Mouse (Mus musculus) CH12.LX (cell line): ENCODE measurements at regions not wholly inside any gene's neighbourhood (a gene's known extent, or its start where the extent isn't known, plus 50 kb on each side); places are given as distances from the start of the nearest gene placed in this dataset.

Source experiments
- DNase-seq: peaks from one replicate; pipeline ENCODE4 v3.0.0-alpha.2; 2013; ENCODE audit errors: extremely low read depth
- H3K27ac ChIP-seq: 2 replicates; pipeline ENCODE4 v1.5.1; 2012; ENCODE audit warnings: low read depth, mild to moderate bottlenecking, control low read depth, moderate library complexity; ENCODE audit not compliant: insufficient read depth
- H3K27me3 ChIP-seq: replicated peaks from 2 replicates; pipeline ENCODE3; 2012; ENCODE audit warnings: inconsistent platforms
- H3K36me3 ChIP-seq, 2 experiments: replicated peaks in 1 of 2; 2 replicates each; pipeline versions ENCODE3 to v1.6.1; 2012; ENCODE audit warnings: inconsistent platforms in 1 of 2, low read length in 1 of 2, mild to moderate bottlenecking in 1 of 2, mixed read lengths in 1 of 2, moderate library complexity in 1 of 2; ENCODE audit not compliant: control insufficient read depth in 1 of 2, insufficient read depth in 1 of 2
- H3K4me1 ChIP-seq, 2 experiments: 2 replicates each; pipeline ENCODE4 v1.6.1; 2012; ENCODE audit warnings: inconsistent platforms in 1 of 2, moderate library complexity in 1 of 2; ENCODE audit not compliant: insufficient read depth in 2 of 2, control insufficient read depth in 1 of 2
- H3K4me2 ChIP-seq: 2 replicates; pipeline ENCODE4 v1.6.1; 2012; ENCODE audit warnings: low read depth, mild to moderate bottlenecking, control low read depth; ENCODE audit not compliant: poor library complexity, insufficient read depth, severe bottlenecking
- H3K4me3 ChIP-seq, 3 experiments: fragments of 150-350 bp in 1 of 3; sonication (generic) in 1 of 3; replicated peaks in 1 of 3; 2 replicates each; pipeline versions ENCODE3 to v1.5.1; 2011 to 2012; ENCODE audit warnings: low read depth in 2 of 3, low read length in 2 of 3, mild to moderate bottlenecking in 2 of 3, moderate library complexity in 2 of 3, control low read depth in 1 of 3, improper control_type of control experiment in 1 of 3, inconsistent platforms in 1 of 3, mixed read lengths in 1 of 3; ENCODE audit not compliant: poor library complexity in 1 of 3
- H3K79me2 ChIP-seq: replicated peaks from 2 replicates; pipeline ENCODE4 v1.6.1; 2012; ENCODE audit warnings: mild to moderate bottlenecking, moderate library complexity; ENCODE audit not compliant: control insufficient read depth, poor library complexity, insufficient read depth, severe bottlenecking; ENCODE audit errors: extremely low read depth
- H3K9ac ChIP-seq: 2 replicates; pipeline ENCODE4 v1.6.1; 2012; ENCODE audit warnings: low read depth, mild to moderate bottlenecking, control low read depth, moderate library complexity; ENCODE audit not compliant: insufficient read depth
- H3K9me3 ChIP-seq: replicated peaks from 2 replicates; pipeline ENCODE3; 2012; ENCODE audit warnings: low read length, inconsistent platforms, mixed read lengths
- CHD2 ChIP-seq: IDR thresholded peaks from 2 replicates; pipeline ENCODE4 v1.6.1; 2011; ENCODE audit warnings: low read length, improper control_type of control experiment
- E2F4 ChIP-seq: IDR thresholded peaks from 2 replicates; pipeline ENCODE4 v1.6.1; 2011; ENCODE audit warnings: low read depth, low read length, improper control_type of control experiment; ENCODE audit not compliant: insufficient replicate concordance
- ELF1 ChIP-seq: IDR thresholded peaks from 2 replicates; pipeline ENCODE4 v1.6.1; 2014; ENCODE audit warnings: low read depth, mild to moderate bottlenecking, inconsistent platforms, low read length, improper control_type of control experiment
- EP300 ChIP-seq: IDR thresholded peaks from 2 replicates; pipeline ENCODE4 v1.6.1; 2011; ENCODE audit warnings: low read length, improper control_type of control experiment
- ETS1 ChIP-seq: conservative IDR thresholded peaks from 2 replicates; pipeline ENCODE4 v1.6.1; 2012; ENCODE audit warnings: low read depth, mild to moderate bottlenecking, inconsistent platforms, low read length, improper control_type of control experiment, moderate library complexity
- HCFC1 ChIP-seq: IDR thresholded peaks from 2 replicates; pipeline ENCODE4 v1.6.1; 2012; ENCODE audit warnings: low read depth, mild to moderate bottlenecking, inconsistent platforms, low read length, improper control_type of control experiment
- MAX ChIP-seq: IDR thresholded peaks from 2 replicates; pipeline ENCODE4 v1.6.1; 2011; ENCODE audit warnings: low read length, improper control_type of control experiment
- MYC ChIP-seq: IDR thresholded peaks from 2 replicates; pipeline ENCODE4 v1.6.1; 2011; ENCODE audit warnings: low read depth, mild to moderate bottlenecking, improper control_type of control experiment, low read length
- NELFE ChIP-seq: IDR thresholded peaks from 2 replicates; pipeline ENCODE4 v1.6.1; 2011; ENCODE audit warnings: low read depth, low read length, improper control_type of control experiment
- NRF1 ChIP-seq: IDR thresholded peaks from 2 replicates; pipeline ENCODE4 v1.6.1; 2014; ENCODE audit warnings: low read depth, mild to moderate bottlenecking, inconsistent platforms, low read length, improper control_type of control experiment, moderate library complexity
- PAX5 ChIP-seq: IDR thresholded peaks from 2 replicates; pipeline ENCODE4 v1.6.1; 2012; ENCODE audit warnings: low read length, inconsistent platforms, mixed read lengths
- POLR2A ChIP-seq: IDR thresholded peaks from 2 replicates; pipeline ENCODE4 v1.6.1; 2011; ENCODE audit warnings: low read depth, mild to moderate bottlenecking, improper control_type of control experiment, low read length
- POLR2AphosphoS2 ChIP-seq: IDR thresholded peaks from 2 replicates; pipeline ENCODE4 v1.6.1; 2011; ENCODE audit warnings: low read depth, low read length, improper control_type of control experiment
- RCOR1 ChIP-seq: conservative IDR thresholded peaks from 2 replicates; pipeline ENCODE4 v1.6.1; 2012; ENCODE audit warnings: low read depth, mild to moderate bottlenecking, inconsistent platforms, low read length, improper control_type of control experiment
- TCF12 ChIP-seq: IDR thresholded peaks from 2 replicates; pipeline ENCODE4 v1.6.1; 2014; ENCODE audit warnings: low read depth, mild to moderate bottlenecking, inconsistent platforms, low read length, improper control_type of control experiment
- USF1 ChIP-seq: IDR thresholded peaks from 2 replicates; pipeline ENCODE4 v1.6.1; 2014; ENCODE audit warnings: low read depth, mild to moderate bottlenecking, inconsistent platforms, low read length, improper control_type of control experiment
- USF2 ChIP-seq: conservative IDR thresholded peaks from 2 replicates; pipeline ENCODE4 v1.6.1; 2011; ENCODE audit warnings: low read depth, low read length, improper control_type of control experiment
- ZKSCAN1 ChIP-seq: IDR thresholded peaks from 2 replicates; pipeline ENCODE4 v1.6.1; 2012; ENCODE audit warnings: low read depth, inconsistent platforms, low read length, improper control_type of control experiment, borderline replicate concordance
- dilution Hi-C: fragments of 300-500 bp; cut with MboI; formaldehyde crosslinking; loops from 2 replicates; pipeline ENCODE4 v1.14.3; 2020; ENCODE audit warnings: low sequenced_read_pairs; ENCODE audit not compliant: extremely low pct_unique_long_range_greater_than_20kb, extremely low pct_ligation_motif_present
- in situ Hi-C: fragments of 300-500 bp; cut with MboI; formaldehyde crosslinking; loops from 3 replicates; pipeline ENCODE4 v1.14.3; 2019; ENCODE audit warnings: low sequenced_read_pairs, low pct_ligation_motif_present, low pct_unique_long_range_greater_than_20kb, mixed read lengths

DNA sequence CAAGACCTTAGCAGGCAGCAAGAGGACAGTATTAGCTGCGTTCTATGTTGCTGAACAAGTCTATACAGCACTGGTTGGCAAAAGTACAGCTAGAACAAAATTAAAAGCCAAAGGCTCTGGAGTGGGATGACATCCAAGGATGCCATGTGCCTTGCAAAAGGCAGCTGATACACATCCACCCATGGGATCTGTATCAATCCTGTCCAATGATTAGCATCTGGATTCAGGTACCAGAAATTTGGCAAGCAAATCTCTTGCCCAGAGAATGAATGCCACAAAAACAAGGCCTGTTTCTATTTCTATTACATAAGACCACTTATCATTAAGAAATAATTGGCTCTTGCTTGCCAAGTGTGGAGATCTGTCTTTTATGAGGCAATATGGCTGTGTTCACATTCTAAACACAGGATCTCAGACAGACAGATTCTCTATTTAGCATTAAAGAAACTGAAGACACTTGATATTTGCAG lies 220.0 kb downstream of the Cpe start:
- dilution Hi-C loops = no loop called here

DNA sequence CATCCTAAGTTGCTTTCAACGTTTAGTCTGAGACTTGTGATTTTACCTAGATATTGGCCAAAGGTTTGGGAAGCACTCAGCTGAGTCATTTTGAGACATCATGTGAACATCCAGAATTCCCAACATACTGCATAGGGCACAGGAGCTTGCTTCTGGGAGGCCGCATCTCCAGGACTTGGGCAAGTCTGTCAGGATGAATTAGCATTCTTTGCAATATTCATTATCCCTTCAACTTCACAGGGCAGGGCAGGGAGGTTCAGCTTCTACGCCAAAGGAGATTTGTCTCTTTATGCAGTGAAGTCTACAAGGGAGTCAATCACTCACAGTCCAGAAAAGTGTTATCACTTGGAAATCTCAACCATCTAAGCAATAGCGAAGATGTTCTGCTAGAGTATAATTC lies 231.7 kb downstream of the Cpe start:
- no peaks in the 10 kb centered on the region for H3K79me2 ChIP-seq

More for the DNA sequence above, 220.0 kb downstream of the Cpe start:
- Histone ChIP-seq H3K79me2 (no peaks in the 10 kb centered on the region), H3K4me3 (no peak overlapping the region), H3K36me3 (no peaks in the 10 kb centered on the region), H3K27ac (no peak overlapping the region), H3K9me3 (peaks cover 39% of the 10 kb centered on the region), H3K4me1 (no peaks in the 10 kb centered on the region), H3K27me3 (no peaks in the 10 kb centered on the region), H3K4me2 (no peak overlapping the region), H3K9ac (no peak overlapping the region)
- DNase-seq = no peak
- no peak for TF ChIP-seq CHD2
- no peak for TF ChIP-seq ELF1
- TF ChIP-seq MAX = no peak
- no peak for TF ChIP-seq ZKSCAN1
- no peak for TF ChIP-seq TCF12
- TF ChIP-seq PAX5 = no peak
- no peak for TF ChIP-seq RCOR1
- no peak for TF ChIP-seq ETS1
- TF ChIP-seq NELFE = no peak
- TF ChIP-seq HCFC1 = no peak
- TF ChIP-seq USF2 = no peak
- TF ChIP-seq NRF1 = no peak
- TF ChIP-seq MYC = no peak
- no peak for TF ChIP-seq POLR2A
- no peak for TF ChIP-seq USF1
- TF ChIP-seq EP300 = no peak
- in situ Hi-C loops = no loop called here

More for the DNA sequence above, 231.7 kb downstream of the Cpe start:
- in situ Hi-C loops (no loop called here), dilution Hi-C loops (no loop called here)
- Histone ChIP-seq H3K36me3 (no peaks in the 10 kb centered on the region), H3K4me3 (no peak overlapping the region), H3K4me1 (no peaks in the 10 kb centered on the region), H3K27me3 (no peaks in the 10 kb centered on the region), H3K4me2 (no peak overlapping the region), H3K9me3 (peaks cover 25% of the 10 kb centered on the region), H3K9ac (no peak overlapping the region), H3K27ac (no peak overlapping the region)
- DNase-seq = no peak
- TF ChIP-seq E2F4 (no peak), USF1 (no peak), POLR2AphosphoS2 (no peak), RCOR1 (no peak), MYC (no peak), NRF1 (no peak)
